Mouse (Mus musculus) midbrain, embryonic 12.5 days (tissue): ENCODE measurements around the gene Ppil4. TPM values are rescaled to one million over a fixed set of nuclear protein-coding genes. Genes with fewer than 3 reads are reported as not detected.

Experiments used
- ATAC-seq: fragments of 200-750 bp; cut with Nextera tagmentation; 2 replicates; pipeline ENCODE4 v1.8.0; 2017; ENCODE audit warnings: low read depth, moderate TSS enrichment, moderate library complexity; ENCODE audit not compliant: low FRiP score
- H3K27ac ChIP-seq: fragments of 300-500 bp; sonication (generic); replicated peaks from 2 replicates; pipeline ENCODE4 v1.5.1; 2016; ENCODE audit warnings: mild to moderate bottlenecking
- H3K27me3 ChIP-seq: fragments of 300-500 bp; sonication (generic); 2 replicates; pipeline ENCODE4 v1.6.1; 2016; ENCODE audit warnings: mild to moderate bottlenecking
- H3K36me3 ChIP-seq: fragments of 300-500 bp; sonication (generic); 2 replicates; pipeline ENCODE4 v1.6.1; 2016
- H3K4me1 ChIP-seq: fragments of 300-500 bp; sonication (generic); 2 replicates; pipeline ENCODE4 v1.6.1; 2016
- H3K4me2 ChIP-seq: fragments of 300-500 bp; sonication (generic); replicated peaks from 2 replicates; pipeline ENCODE4 v1.6.1; 2016; ENCODE audit warnings: mild to moderate bottlenecking, moderate library complexity
- H3K4me3 ChIP-seq: fragments of 300-500 bp; sonication (generic); 2 replicates; pipeline ENCODE4 v1.5.1; 2016; ENCODE audit warnings: mild to moderate bottlenecking
- H3K9ac ChIP-seq: fragments of 300-500 bp; sonication (generic); replicated peaks from 2 replicates; pipeline ENCODE4 v1.6.1; 2016; ENCODE audit warnings: mild to moderate bottlenecking, moderate library complexity
- H3K9me3 ChIP-seq: fragments of 300-500 bp; sonication (generic); 2 replicates; pipeline ENCODE4 v1.6.1; 2016; ENCODE audit warnings: mild to moderate bottlenecking
- WGBS: fragments of 180-500 bp; shearing (Covaris S2); methylation state at CpG from one replicate; pipeline ENCODE4 v1.1.7; 2016; 5-methylcytosine and 5-hydroxymethylcytosine counted together
- polyA plus RNA-seq: library from polyadenylated mRNA; unstranded; fragments of >200 nt; fragmentation: Nextera tagmentation; extraction: Ambion mirVana; gene quantifications from 2 replicates; pipeline ENCODE4 v1.2.1, GENCODE M21; 2016

Ppil4 gene
- polyA plus RNA-seq, 1 experiment from 2014 or later = 50.4 TPM

- WGBS = 89% methylated on average over 4 of the region's 4 CpGs
- no peak overlapping the region for H3K4me3 ChIP-seq
- no peaks in the 10 kb centered on the region for H3K9me3 ChIP-seq
- H3K27me3 ChIP-seq = no peaks in the 10 kb centered on the region
- H3K27ac ChIP-seq = no peak overlapping the region
- no peak overlapping the region for H3K9ac ChIP-seq
- no peak overlapping the region for H3K4me2 ChIP-seq
- H3K36me3 ChIP-seq = no peaks in the 10 kb centered on the region
- H3K4me1 ChIP-seq = no peaks in the 10 kb centered on the region
- ATAC-seq = no peak
Measured at GRCm38 (mm10) chr10:7843181-7843580, 50.5 kb downstream of the Ppil4 start.

- Histone ChIP-seq H3K27ac (no peak overlapping the region), H3K4me2 (no peak overlapping the region), H3K9ac (no peak overlapping the region), H3K9me3 (no peaks in the 10 kb centered on the region), H3K27me3 (no peaks in the 10 kb centered on the region), H3K4me1 (no peaks in the 10 kb centered on the region), H3K4me3 (no peak overlapping the region), H3K36me3 (no peaks in the 10 kb centered on the region)
- no peak for ATAC-seq
- 83% methylated on average over 4 of the region's 4 CpGs for WGBS
Measured at GRCm38 (mm10) chr10:7844161-7844560, 51.5 kb downstream of the Ppil4 start.

GRCm38 (mm10) chr10:7845136-7845535 lies 52.4 kb downstream of the Ppil4 start:
- no peak overlapping the region for H3K4me2 ChIP-seq
- no peak overlapping the region for H3K4me3 ChIP-seq
- 86% methylated on average over 8 of the region's 8 CpGs for WGBS
- no peak overlapping the region for H3K9ac ChIP-seq
- ATAC-seq = no peak
- no peaks in the 10 kb centered on the region for H3K9me3 ChIP-seq
- H3K27me3 ChIP-seq = no peaks in the 10 kb centered on the region
- H3K27ac ChIP-seq = no peak overlapping the region
- no peaks in the 10 kb centered on the region for H3K36me3 ChIP-seq
- H3K4me1 ChIP-seq = no peaks in the 10 kb centered on the region

- Histone ChIP-seq H3K4me3 (no peak overlapping the region), H3K27me3 (no peaks in the 10 kb centered on the region), H3K4me2 (no peak overlapping the region), H3K4me1 (no peaks in the 10 kb centered on the region), H3K9me3 (no peaks in the 10 kb centered on the region), H3K9ac (no peak overlapping the region), H3K36me3 (no peaks in the 10 kb centered on the region), H3K27ac (no peak overlapping the region)
- no peak for ATAC-seq
- 87% methylated on average over 4 of the region's 4 CpGs for WGBS
Measured at GRCm38 (mm10) chr10:7845991-7846390, 53.3 kb downstream of the Ppil4 start.

- 87% methylated on average over 2 of the region's 2 CpGs for whole genome bisulfite sequencing
- no peak for ATAC-seq
- no peaks in the 10 kb centered on the region for H3K9me3 ChIP-seq
Measured at GRCm38 (mm10) chr10:7847166-7847605, 54.5 kb downstream of the Ppil4 start.

GRCm38 (mm10) chr10:7851891-7852290 lies 59.2 kb downstream of the Ppil4 start:
- H3K9me3 ChIP-seq = no peaks in the 10 kb centered on the region
- H3K4me3 ChIP-seq = no peak overlapping the region
- H3K27ac ChIP-seq = no peak overlapping the region
- no peaks in the 10 kb centered on the region for H3K27me3 ChIP-seq
- no peak overlapping the region for H3K9ac ChIP-seq
- 71% methylated on average over 3 of the region's 3 CpGs for WGBS
- ATAC-seq = no peak
- H3K36me3 ChIP-seq = no peaks in the 10 kb centered on the region
- no peak overlapping the region for H3K4me2 ChIP-seq
- H3K4me1 ChIP-seq = no peaks in the 10 kb centered on the region

More at GRCm38 (mm10) chr10:7847166-7847605, 54.5 kb downstream of the Ppil4 start:
- Histone ChIP-seq H3K36me3 (no peaks in the 10 kb centered on the region), H3K9ac (no peak overlapping the region), H3K4me3 (no peak overlapping the region), H3K4me1 (no peaks in the 10 kb centered on the region), H3K27ac (no peak overlapping the region), H3K4me2 (no peak overlapping the region), H3K27me3 (no peaks in the 10 kb centered on the region)

- no peaks in the 10 kb centered on the region for H3K4me1 ChIP-seq
- WGBS = 87% methylated on average over 7 of the region's 7 CpGs
- H3K4me3 ChIP-seq = no peak overlapping the region
- H3K4me2 ChIP-seq = no peak overlapping the region
- H3K9ac ChIP-seq = no peak overlapping the region
- no peaks in the 10 kb centered on the region for H3K27me3 ChIP-seq
- no peaks in the 10 kb centered on the region for H3K36me3 ChIP-seq
- H3K27ac ChIP-seq = no peak overlapping the region
- ATAC-seq = no peak
- no peaks in the 10 kb centered on the region for H3K9me3 ChIP-seq
Measured at GRCm38 (mm10) chr10:7860494-7860893, 67.8 kb downstream of the Ppil4 start.

- no peak for ATAC-seq
- Histone ChIP-seq H3K4me2 (no peak overlapping the region), H3K4me1 (no peaks in the 10 kb centered on the region), H3K36me3 (no peaks in the 10 kb centered on the region), H3K27me3 (peaks cover 4% of the 10 kb centered on the region; the same call in 1 of the 2 replicates), H3K27ac (no peak overlapping the region), H3K4me3 (no peak overlapping the region), H3K9me3 (no peaks in the 10 kb centered on the region), H3K9ac (no peak overlapping the region)
- 90% methylated on average over 14 of the region's 14 CpGs for WGBS
Measured at GRCm38 (mm10) chr10:7861259-7861936, 68.7 kb downstream of the Ppil4 start.

- Histone ChIP-seq H3K27ac (no peak overlapping the region), H3K9ac (no peak overlapping the region), H3K4me2 (no peak overlapping the region), H3K27me3 (peaks cover 11% of the 10 kb centered on the region), H3K9me3 (no peaks in the 10 kb centered on the region), H3K4me1 (peaks cover 3% of the 10 kb centered on the region; the same call in 1 of the 2 replicates), H3K36me3 (no peaks in the 10 kb centered on the region), H3K4me3 (no peak overlapping the region)
- WGBS = 93% methylated on average over 25 of the region's 25 CpGs
- no peak for ATAC-seq
Measured at GRCm38 (mm10) chr10:7861937-7862657, 69.4 kb downstream of the Ppil4 start.

- WGBS = 93% methylated on average over 6 of the region's 6 CpGs
- H3K36me3 ChIP-seq = no peaks in the 10 kb centered on the region
- no peak overlapping the region for H3K27ac ChIP-seq
- peaks cover 6% of the 10 kb centered on the region; the same call in 1 of the 2 replicates for H3K4me1 ChIP-seq
- H3K4me2 ChIP-seq = no peak overlapping the region
- no peak for ATAC-seq
- H3K9ac ChIP-seq = no peak overlapping the region
- no peak overlapping the region for H3K4me3 ChIP-seq
- peaks cover 24% of the 10 kb centered on the region for H3K27me3 ChIP-seq
- H3K9me3 ChIP-seq = no peaks in the 10 kb centered on the region
Measured at GRCm38 (mm10) chr10:7863411-7863810, 70.7 kb downstream of the Ppil4 start.

GRCm38 (mm10) chr10:7864184-7864583 lies 71.5 kb downstream of the Ppil4 start:
- no peak overlapping the region for H3K4me2 ChIP-seq
- H3K27ac ChIP-seq = no peak overlapping the region
- H3K36me3 ChIP-seq = no peaks in the 10 kb centered on the region
- no peak overlapping the region for H3K9ac ChIP-seq
- H3K9me3 ChIP-seq = no peaks in the 10 kb centered on the region
- ATAC-seq = no peak
- H3K4me1 ChIP-seq = peaks cover 6% of the 10 kb centered on the region; the same call in 1 of the 2 replicates
- peaks cover 28% of the 10 kb centered on the region for H3K27me3 ChIP-seq
- 70% methylated on average over 6 of the region's 6 CpGs for WGBS
- H3K4me3 ChIP-seq = no peak overlapping the region

- Histone ChIP-seq H3K27me3 (peaks cover 30% of the 10 kb centered on the region), H3K4me1 (peaks cover 6% of the 10 kb centered on the region; the same call in 1 of the 2 replicates), H3K27ac (no peak overlapping the region), H3K9me3 (no peaks in the 10 kb centered on the region), H3K36me3 (no peaks in the 10 kb centered on the region), H3K4me2 (no peak overlapping the region), H3K4me3 (no peak overlapping the region), H3K9ac (no peak overlapping the region)
- 77% methylated on average over 3 of the region's 3 CpGs for WGBS
- ATAC-seq = no peak
Measured at GRCm38 (mm10) chr10:7864806-7865205, 72.1 kb downstream of the Ppil4 start.
